Mouse (Mus musculus): ENCODE results near the gene Grcc10. TPM values are rescaled to one million over a fixed set of nuclear protein-coding genes. Genes with fewer than 3 reads are reported as not detected.

Grcc10 gene
- total RNA-seq, 4 experiments from 2014 or later: 348 to 417 (median 368) TPM

DNA sequence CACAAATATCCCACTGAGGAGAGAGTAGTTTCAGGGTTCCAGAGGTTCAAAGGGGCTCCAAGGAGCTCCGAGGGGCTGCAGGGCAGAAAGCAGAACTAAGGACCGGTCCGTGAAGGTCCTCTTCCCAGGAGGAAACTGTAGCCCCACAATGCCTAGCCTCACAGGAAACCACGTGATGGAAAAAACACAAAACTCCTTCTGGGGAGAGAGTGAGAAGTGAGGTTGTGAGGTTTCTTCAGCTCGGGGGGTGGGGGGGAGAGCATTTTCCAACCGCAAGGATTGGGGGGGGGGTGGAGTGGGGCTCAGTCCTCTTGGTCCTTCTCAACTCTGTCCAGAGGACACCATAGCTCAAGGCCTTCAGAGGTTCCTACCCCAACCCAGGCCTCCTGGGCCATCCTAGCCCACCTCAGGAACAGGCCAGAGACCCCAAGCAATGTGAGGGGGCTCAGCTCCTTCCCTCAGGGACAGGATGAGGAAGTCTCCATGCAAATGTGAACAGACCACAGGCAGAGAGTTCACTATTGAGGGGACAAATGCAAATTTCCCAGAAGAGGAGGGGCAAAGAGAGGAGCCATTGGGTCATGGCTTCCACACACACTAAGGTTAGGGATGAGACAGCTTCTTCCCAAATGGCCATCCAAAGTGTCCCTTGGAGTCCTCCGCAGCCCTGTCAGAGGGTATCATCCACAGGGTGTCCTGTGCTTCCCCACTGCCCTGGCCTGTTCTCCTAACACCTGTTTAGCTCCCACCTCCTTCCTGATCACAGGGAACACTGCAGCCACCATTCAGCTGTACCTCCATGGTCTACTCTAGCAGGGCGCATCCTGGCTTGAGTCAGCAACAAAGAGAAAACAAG lies 11.1 kb downstream of the Grcc10 start:
- DNase-seq: no peak

DNA sequence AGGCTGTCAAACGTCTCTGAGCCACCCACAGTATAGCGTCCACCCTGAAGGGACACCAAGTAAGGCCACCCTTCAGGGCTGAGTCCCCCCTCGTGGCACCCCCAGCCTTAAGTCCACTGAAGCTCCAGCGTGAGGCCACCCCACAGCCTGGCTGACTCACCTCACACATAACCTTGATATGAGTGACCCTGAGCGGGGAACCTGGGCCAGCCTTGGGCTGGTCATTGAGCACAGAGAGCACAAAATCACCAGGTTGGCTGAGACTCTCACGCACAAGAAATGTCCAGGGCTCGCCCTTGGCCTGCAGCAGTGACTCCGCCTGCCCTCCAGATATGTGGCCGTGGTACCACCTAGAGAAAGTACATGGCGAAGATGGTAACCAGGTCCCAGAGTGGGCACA lies 12.6 kb downstream of the Grcc10 start:
- peak; percentile 77 for DNase-seq

DNA sequence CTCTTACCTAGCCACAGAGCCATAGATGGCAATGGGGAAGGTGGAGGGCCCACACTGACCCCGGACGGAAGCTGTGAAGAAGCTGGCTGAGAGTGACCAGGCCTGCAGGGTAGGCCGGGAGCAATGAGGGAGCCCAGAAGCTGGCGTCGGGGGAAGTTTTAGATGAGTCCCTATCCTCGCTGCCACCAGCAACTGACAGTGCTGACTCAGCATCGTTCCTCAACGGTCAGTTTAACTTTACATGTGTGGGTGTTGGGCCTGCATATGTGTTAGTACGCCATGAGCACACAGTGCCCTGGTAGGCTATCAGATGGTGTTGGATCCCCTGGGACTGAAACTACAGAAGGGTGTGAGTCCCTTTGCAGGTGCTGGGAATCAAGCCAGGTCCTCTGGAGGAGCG lies 16.7 kb downstream of the Grcc10 start:
- DNase-seq: no peak

DNA sequence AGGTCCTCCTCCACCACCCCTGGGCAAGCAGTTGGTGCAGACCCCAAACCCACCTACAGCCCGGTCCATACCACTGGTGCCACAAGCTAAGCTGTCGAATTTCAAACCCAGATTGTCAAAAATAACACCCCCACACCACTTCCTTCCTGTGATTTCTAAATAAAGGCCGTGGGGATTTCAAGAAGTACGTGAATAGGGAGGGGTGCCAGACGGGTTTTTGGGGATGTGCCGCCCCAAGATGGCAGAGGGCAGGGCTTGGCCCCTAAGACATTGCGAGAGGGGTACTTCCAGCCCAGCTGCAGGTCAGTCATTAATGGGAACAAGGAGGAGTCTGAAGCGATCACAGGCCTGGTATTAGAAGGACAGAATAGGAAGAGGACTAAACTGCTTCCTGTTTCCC lies 17.6 kb downstream of the Grcc10 start:
- DNase-seq: no peak

DNA sequence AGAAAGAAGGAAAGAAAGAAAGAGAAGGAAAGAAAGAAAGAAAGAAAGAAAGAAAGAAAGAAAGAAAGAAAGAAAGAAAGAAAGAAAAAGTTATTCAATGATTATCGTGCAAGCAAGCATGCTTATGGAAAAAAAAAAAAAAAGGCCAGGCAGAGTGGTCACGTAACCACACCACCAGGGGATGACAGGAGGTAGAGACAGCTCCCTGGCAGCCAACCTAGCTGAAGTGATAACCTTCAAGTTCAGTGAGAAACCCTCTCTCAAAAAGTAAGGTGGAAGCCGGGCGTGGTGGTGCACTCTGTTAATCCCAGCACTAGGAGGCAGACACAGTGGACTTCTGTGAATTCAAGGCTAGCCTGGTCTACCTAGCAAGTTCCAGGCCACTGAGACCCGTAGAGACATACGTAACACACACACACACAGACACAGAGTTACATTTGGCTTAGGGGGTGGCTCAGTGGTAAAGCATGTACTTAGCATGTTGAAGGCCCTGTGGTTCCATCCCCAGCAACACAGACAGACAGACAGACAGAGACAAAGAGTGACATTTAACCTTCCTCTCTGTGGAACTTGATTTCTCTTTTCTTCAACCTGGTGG lies 18.2 kb downstream of the Grcc10 start:
- DNase-seq: no peak

DNA sequence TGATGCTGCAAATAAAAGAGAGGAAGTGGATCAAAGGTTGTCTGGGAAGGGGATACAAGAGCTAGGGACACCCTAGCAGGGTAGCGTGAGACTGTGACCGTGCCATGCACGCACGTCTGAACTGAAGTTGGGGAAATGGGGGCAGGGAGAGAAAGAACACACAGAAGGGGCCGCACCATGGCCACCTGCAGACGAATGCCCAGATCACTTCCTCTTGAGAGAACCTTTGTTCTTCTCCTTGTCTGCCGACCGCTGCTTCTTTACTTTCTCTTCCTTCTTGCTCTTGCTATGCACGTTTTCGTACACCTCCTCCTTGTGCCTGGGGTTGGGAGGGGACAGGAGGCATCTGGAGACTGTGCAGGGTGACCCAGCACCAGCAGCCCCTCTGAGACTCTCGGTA lies 20.3 kb downstream of the Grcc10 start:
- DNase-seq: no peak

DNA sequence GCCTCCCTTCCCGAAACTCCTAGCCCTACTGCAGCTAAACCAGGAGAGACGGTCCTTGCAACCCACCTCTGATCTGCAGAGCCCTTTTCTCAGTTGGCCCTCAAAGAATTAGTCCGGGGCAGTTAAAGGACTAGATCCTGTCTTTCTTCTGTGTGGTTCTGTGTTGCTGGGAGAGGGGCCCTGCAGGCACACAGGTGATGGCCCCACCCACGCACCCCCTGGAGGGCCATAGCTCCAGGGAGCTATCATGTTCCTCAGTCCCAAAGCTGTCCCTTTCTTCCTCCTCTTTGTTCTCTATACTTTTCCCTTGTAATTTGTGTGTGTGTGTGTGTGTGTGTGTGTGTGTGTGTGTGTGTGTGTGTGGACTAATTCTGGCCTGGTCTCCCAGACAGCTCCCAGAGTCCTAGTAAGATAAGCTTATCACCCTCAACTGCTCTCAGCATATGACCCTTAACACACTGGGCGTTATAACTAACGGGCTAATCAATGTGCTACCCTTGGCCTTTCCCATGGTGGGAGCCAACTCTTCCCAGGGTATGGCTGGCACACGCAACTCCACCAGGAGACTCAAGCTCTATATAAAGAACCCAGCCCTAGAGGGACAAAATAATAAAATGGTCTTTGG lies 21.7 kb downstream of the Grcc10 start:
- DNase-seq: no peak

DNA sequence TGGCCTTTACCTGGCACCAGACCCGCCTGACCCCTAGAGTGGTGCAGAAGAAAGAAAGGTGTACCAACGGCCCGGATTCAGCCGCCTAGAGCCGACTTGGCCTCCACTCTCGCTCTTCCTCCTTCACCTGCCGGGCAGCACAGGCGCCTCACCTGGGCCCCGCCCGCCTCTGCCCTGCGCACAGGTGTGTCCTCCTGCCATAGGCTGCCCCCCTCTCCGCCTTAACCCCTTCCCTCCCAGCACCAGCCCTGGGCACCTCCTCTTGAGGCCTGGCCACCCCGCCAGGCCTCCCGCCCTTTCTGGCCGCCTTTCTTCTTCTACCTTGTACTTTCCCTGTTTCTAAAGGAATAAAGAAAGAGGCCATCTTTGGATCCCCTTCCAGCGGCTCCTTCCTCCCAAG lies 22.5 kb downstream of the Grcc10 start:
- DNase-seq: no peak

DNA sequence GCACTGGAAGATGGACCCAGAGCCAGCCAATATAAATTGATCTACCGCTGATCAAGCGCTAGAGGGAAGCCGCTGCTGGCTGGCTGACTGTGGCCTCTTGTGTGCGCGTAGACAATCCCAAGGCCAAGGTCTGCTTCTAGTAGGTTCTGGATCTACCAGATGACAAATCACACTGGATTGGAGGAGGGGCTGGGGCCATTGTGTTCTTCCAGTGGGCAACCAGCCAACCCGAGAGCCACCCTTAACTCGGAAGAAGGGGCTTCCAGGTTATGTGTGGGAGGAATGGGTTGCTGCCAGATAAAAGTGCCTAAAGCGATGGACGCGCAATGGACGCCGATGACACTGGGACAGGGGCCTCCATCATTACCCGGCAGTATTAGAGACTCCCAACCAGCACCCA lies 23.2 kb downstream of the Grcc10 start:
- DNase-seq: no peak

DNA sequence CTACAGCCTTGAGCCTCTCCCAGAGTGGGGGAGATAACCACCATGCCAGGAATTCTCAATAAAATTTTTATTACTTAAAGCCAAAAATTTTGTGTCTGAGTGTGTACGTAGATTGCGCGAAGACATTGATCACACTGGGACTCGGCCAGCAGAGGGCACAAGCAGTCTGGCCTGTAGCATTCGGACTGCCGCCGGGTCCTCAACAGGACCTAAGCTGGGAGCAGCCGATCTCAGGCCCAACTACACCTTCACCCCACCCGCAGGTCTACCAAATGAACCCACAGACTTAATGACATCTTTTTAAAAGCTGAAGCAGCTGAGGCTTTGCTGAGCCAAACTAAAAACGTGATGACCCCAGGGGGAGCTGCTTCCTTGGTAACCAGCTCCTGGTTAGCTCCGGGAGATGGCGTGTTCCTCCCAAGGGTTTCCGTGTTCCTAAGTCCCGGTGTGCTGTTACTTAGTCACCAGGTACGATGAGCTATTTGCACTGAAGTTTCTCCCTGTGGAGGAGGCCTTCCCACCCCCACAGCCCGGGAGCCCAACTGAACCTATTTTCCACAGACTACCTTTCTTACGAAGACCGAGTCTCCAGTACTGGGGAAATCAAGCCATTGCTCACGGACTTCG lies 24.2 kb downstream of the Grcc10 start:
- no peak for DNase-seq

DNA sequence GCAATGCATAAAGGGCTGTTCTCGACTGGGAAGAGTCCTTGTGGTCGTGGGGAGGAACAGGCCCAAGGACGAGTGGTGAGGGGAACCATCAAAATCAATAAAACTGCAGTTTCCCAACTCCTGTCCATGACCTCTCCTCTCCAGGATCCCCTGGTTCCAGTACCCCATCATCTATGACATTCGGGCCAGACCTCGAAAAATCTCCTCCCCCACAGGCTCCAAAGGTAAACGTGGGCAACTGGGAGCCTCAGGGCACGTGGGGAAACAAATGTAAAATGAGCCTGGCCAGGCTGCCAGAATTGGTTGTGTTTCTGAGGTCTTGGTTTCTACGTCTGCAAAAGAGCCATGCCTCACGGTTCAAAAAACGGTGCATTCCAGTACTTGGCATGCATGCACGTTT lies 28.3 kb downstream of the Grcc10 start:
- no peak for DNase-seq

DNA sequence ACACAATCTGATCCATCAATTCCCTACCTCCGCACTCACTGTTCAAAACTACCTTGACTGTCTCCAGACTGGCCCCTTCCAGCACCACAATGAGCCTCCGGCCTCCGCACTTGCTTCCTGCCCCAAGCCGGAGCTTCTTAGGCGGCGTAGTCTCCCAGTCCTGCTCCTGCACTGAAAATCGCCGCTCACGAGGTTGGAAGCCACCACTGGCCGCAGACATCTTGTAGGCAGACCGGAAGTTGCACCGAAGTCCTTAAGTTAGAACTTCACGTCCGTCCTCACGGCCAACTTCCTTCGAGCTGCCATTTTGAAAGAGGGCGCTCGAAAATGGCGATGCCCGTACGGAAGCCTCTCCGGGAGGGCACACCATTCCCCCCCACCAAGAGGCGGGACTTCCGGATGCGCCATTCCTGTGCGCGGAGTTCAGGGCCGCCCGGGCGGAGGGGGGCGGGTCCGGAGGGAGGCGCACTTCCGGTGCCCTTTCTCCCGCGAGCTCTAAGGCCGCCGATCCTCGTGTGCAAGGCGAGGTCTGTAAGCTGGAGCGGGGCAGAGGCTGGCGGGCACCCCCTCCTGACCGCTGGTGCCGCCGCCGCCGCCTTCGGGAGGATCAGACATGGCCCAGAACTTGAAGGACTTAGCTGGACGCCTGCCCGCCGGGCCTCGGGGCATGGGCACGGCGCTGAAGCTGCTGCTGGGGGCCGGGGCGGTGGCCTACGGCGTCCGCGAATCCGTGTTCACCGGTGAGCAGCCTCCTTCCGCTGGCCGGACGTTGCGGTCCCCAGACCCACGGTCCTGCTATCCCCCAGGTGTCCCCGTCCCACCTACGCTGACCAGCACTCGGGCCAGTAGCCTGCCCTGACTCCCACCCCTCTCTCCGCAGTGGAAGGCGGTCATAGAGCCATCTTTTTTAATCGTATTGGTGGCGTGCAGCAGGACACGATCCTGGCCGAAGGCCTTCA lies 29.1 kb downstream of the Grcc10 start, which contains the start of the genes Emg1 and Phb2:
Gene Emg1 (minus strand): TSS at position 355 of the 959 bp plus-strand sequence.
Gene Phb2 (plus strand): TSS at position 513 of the 959 bp plus-strand sequence.
- peak; percentile 97 for DNase-seq

DNA sequence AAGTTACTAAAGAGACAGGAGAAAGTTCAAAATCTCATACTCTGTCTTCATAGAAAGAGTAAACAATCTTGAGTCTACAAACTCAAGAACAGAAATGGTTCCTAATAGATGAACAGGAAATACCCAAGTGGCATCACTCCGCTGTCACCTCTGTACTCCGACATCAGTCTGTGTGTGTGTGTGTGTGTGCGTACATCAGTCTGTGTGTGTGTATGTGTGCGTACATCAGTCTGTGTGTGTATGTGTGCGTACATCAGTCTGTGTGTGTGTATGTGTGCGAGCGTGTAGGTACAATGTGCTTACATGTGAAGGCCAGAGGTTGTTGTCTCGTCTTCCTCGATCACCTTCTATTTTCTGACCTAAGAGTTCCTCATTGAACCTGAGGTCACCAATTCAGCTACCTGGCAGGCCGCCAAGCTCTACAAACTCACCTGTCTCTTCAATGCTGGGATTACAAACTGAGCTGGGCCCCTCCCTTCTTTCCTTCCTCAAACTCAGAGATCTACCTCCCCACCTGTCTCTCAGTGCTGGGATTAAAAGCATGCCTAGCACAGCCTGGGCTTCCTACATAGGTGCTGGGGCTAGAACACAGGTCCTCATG lies 32.8 kb downstream of the Grcc10 start:
- DNase-seq: no peak

DNA sequence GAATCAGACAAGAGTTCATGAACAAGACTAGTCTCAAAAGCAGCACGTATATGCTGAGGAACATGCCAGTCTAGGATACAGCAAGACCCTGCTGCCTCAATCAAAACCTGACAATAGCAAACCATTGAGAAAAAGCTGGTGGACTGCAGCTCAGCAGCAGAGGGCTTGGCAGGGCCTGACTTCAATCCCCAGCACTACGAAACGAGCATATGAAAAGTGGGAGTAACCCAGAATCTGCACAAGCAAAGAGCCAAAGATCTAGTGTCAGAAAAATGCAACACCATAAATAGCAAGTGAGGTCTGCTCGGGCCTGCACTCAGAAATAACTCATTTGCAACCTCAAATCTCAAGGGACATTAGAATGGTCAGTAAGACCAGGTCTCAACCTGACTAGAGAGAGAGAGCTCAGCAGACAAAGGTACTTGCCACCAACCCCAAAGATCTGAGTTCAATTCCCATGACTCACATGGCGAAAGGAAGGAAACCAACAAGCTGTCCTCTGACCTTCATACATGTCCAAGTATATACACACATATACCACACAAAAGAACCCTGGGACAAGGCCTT lies 35.0 kb downstream of the Grcc10 start:
- DNase-seq: no peak

DNA sequence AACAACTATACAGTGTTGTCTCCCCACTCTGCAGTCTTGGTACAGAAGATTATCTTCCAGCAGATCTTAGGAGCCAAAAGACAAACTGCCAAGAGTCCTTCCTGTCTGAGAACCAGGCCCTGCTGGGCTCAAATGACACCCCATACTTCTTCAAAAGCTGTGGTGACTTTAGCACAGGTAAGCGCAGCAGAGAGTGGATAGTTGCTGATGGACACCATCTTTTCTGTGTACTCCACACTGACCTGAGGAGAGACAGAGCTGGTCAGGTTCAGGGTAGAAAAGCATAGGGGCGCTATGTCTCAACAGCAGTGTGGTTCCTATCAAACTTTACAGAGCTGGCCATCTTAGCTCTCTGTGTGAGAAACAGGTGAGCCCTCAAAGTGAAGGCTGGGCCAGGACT lies 36.8 kb downstream of the Grcc10 start:
- no peak for DNase-seq

DNA sequence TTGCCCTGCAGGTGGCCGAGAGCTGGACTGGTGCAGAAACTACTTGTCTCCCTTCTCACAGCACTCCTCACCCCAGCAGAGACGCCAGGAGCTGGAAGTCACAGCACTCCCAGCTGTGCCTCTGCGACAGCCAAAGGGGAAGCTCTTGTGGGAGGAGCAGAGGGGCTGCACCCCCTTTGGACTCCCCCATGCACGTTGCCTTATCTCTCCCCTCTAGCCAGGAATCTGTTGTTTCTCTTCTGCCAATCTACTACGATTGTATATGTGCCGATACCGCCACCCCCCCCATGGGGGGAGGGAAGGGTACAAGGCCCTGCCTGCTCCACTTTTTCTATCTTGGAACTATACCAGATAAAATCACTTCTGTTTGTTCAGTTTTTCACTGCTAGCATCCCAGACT lies 37.4 kb downstream of the Grcc10 start:
- no peak for DNase-seq

DNA sequence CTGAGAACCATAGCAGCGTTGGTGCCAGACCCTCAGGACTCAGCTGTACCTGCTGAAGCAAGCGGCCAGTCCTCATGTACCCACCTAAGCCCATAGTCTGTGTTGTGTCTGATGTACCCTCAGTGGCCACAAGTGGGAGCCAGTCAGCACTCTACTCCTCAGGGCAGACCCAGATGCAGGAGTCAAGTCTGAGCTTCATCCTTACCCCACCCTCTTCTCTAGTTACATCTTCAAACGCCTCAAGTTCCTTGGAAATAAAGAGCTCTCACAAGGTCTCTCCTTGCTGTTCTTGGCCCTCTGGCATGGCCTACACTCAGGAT lies 38.4 kb downstream of the Grcc10 start:
- no peak for DNase-seq

DNA sequence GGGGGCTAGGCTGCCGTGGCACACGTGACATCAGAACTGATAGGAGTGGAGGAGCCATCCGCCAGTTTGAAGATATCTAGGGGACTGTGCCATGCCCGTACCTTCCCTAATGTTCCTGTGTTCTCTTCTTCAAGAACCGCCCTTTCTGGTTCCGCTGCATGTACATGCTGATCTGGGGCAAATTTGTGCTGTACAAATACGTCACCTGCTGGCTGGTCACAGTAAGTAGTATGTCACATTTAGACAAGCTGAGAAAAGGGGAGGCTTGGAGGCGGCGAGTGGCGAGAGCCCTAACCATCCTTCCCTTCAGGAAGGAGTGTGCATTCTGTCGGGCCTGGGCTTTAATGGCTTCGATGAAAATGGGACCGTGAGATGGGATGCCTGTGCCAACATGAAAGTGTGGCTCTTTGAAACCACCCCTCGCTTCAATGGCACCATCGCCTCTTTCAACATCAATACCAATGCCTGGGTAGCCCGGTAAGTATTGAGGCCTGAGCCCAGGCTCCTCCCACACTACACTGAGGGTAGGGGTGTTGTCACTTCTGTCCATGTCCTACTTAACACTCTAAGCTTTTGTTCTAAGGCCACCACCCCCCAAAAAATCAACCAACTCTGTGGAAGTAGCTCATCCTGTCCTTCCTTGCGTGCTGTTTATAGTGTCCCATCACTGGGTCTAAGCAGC lies 38.9 kb downstream of the Grcc10 start:
- DNase-seq: no peak

DNA sequence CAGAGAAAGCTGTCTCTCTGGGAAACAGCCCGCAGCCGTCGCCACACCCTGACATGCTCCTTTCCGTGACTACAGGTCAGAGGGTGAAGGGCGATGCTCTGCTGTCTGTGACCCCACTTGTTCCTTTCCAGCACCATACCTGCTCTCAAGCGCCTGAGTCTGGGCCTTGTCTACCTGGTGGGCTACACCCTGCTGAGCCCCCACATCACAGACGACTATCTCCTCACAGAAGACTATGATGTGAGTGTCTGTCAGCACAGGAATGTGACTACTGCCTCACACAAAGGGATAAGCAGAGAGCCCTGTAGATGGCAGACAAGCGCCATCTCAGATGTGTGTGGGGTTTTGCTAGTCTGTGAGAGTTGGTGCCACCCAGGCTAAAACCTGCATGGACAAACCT lies 39.8 kb downstream of the Grcc10 start:
- DNase-seq: no peak

DNA sequence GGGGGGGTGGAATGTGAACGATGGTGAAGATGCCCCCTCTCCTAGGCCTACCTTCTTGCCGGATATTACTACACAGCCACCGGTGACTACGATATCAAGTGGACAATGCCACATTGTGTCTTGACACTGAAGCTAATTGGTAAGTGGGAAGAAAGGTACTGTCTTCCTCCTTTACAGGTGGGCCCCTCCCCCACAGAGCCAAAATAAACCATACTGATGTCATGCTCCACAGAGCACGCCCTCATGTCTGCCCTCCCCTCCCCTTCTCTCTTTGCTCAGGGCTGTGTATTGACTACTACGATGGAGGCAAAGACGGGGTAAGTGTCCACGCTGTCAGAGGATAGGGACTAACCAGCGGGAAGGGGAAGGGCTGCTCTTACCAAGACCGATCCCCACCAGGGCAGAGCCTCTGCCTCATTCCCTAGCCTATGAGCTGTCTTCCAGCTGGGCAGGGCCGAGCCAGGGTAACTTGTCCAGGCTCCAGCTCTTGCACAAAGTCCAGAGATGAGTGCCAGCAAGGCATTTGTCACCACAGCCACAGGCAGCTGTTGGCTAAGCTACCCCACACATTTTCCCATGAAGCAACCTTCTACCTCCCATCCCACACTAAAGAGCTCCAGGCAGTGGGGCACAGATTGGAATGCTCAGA lies 41.1 kb downstream of the Grcc10 start:
- DNase-seq: peak; percentile 86
